Mouse (Mus musculus): ENCODE measurements around the gene Rnf123.

Gene Rnf123

GRCm38 (mm10) chr9:108082988-108083431 lies at the start of gene Rnf123:
TSS of gene Rnf123 (minus strand) at chr9:108083346.
- no peak for DNase-seq (ENCODE audit: low read depth, low spot score)

GRCm38 (mm10) chr9:108132373-108132772 lies 49.2 kb upstream of the Rnf123 start:
- DNase-seq (ENCODE audit: low read depth, low spot score), result no peak

GRCm38 (mm10) chr9:108131502-108131901 lies 48.4 kb upstream of the Rnf123 start:
- no peak for DNase-seq (ENCODE audit: low read depth, low spot score)

- no peak for DNase-seq (ENCODE audit: low read depth, low spot score)
Measured at GRCm38 (mm10) chr9:108129042-108129948, 46.1 kb upstream of the Rnf123 start.

GRCm38 (mm10) chr9:108128248-108128647 lies 45.1 kb upstream of the Rnf123 start:
- no peak for DNase-seq (ENCODE audit: low read depth, low spot score)

GRCm38 (mm10) chr9:108126436-108127180 lies 43.5 kb upstream of the Rnf123 start:
- DNase-seq (ENCODE audit: low read depth, low spot score), result no peak

GRCm38 (mm10) chr9:108125731-108126130 lies 42.6 kb upstream of the Rnf123 start:
- DNase-seq (ENCODE audit: low read depth, low spot score), result no peak

- DNase-seq (ENCODE audit: low read depth, low spot score), result no peak
Measured at GRCm38 (mm10) chr9:108123916-108124315, 40.8 kb upstream of the Rnf123 start.

- DNase-seq (ENCODE audit: low read depth, low spot score), result no peak
Measured at GRCm38 (mm10) chr9:108121170-108121969, 38.2 kb upstream of the Rnf123 start.

GRCm38 (mm10) chr9:108120671-108121070 lies 37.5 kb upstream of the Rnf123 start:
- no peak for DNase-seq (ENCODE audit: low read depth, low spot score)

GRCm38 (mm10) chr9:108119891-108120411 lies 36.8 kb upstream of the Rnf123 start:
- DNase-seq (ENCODE audit: low read depth, low spot score), result no peak

- no peak for DNase-seq (ENCODE audit: low read depth, low spot score)
Measured at GRCm38 (mm10) chr9:108117143-108117542, 34.0 kb upstream of the Rnf123 start.

GRCm38 (mm10) chr9:108115290-108116077 lies 32.3 kb upstream of the Rnf123 start:
- no peak for DNase-seq (ENCODE audit: low read depth, low spot score)

GRCm38 (mm10) chr9:108112719-108113340 lies 29.7 kb upstream of the Rnf123 start:
- no peak for DNase-seq (ENCODE audit: low read depth, low spot score)

GRCm38 (mm10) chr9:108111593-108112121 lies 28.5 kb upstream of the Rnf123 start:
- DNase-seq (ENCODE audit: low read depth, low spot score), result no peak

GRCm38 (mm10) chr9:108111101-108111592 lies 28.0 kb upstream of the Rnf123 start:
- DNase-seq (ENCODE audit: low read depth, low spot score), result no peak

GRCm38 (mm10) chr9:108110160-108110559 lies 27.0 kb upstream of the Rnf123 start:
- DNase-seq (ENCODE audit: low read depth, low spot score), result no peak

GRCm38 (mm10) chr9:108107867-108108266 lies 24.7 kb upstream of the Rnf123 start:
- no peak for DNase-seq (ENCODE audit: low read depth, low spot score)

- DNase-seq (ENCODE audit: low read depth, low spot score), result no peak
Measured at GRCm38 (mm10) chr9:108106090-108106489, 22.9 kb upstream of the Rnf123 start.

- no peak for DNase-seq (ENCODE audit: low read depth, low spot score)
Measured at GRCm38 (mm10) chr9:108105549-108105863, 22.4 kb upstream of the Rnf123 start.

All from brain, embryonic 18.5 days (tissue).